16 mouse cellular contexts compared by ENCODE assay signal in the genomic region with DNA sequence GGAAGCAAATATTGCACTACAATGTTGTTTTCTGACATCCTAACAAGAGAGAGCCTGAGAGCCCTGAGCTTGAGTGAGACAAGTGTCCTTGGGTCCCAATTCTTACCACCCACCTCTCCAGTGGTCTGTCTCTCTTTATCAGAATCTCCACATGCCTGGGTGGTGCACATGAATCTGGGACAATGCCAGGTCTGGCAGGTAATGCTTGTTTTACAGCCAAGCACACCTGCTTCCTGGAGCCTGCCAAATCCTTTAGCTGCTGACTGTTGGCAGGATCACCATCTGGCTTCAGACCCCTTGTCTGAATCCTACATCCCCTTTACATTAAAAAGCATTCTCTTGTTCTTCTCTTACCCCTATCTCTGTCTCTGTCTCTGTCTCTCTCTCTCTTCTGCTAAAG.
A peak's percentile ranks its signal among the peaks of the same experiment; 100 is the strongest.
DNase-seq lines count a peak whose midpoint lies in the region; ATAC-seq and TF ChIP-seq lines count a peak whose summit lies in the region.
"Had no signal": no experiment of that assay in that cellular context is flagged by ENCODE, and none has a peak within 500 bp of the region (broad histone marks: within the 10 kb centered on the region; RNA-seq: fewer than 3 reads in every experiment).

No protein-coding gene starts in this region.

- H3K4me2 ChIP-seq in embryonic facial prominence, embryonic 14.5 days (ENCODE audit: low read depth, low read length) = no peak overlapping the region
- no peak overlapping the region for H3K4me2 ChIP-seq in midbrain, postnatal 0 days (ENCODE audit: low read depth, low read length, poor library complexity, severe bottlenecking)
- no peak overlapping the region for H3K4me2 ChIP-seq in midbrain, embryonic 15.5 days
- H3K4me2 ChIP-seq: intestine, embryonic 15.5 days; kidney, embryonic 15.5 days had no signal

- intact Hi-C loops in heart, postnatal 36 days (cut with DNase I) = no loop called here
- intact Hi-C loops in left cerebral cortex, postnatal 14 days (cut with DNase I) = no loop called here

- H3K9me3 ChIP-seq in embryonic facial prominence, embryonic 14.5 days (ENCODE audit: control insufficient read depth, low read length) = no peaks in the 10 kb centered on the region
- no peaks in the 10 kb centered on the region for H3K9me3 ChIP-seq in embryonic facial prominence, embryonic 10.5 days
- H3K9me3 ChIP-seq in midbrain, postnatal 0 days (ENCODE audit: low read length) = no peaks in the 10 kb centered on the region
- H3K9me3 ChIP-seq in midbrain, embryonic 15.5 days = no peaks in the 10 kb centered on the region
- H3K9me3 ChIP-seq: intestine, embryonic 15.5 days; kidney, embryonic 15.5 days; midbrain, embryonic 10.5 days had no signal

- ATAC-seq in embryonic facial prominence, embryonic 14.5 days (ENCODE audit: low read depth) = no peak
- no peak for ATAC-seq in midbrain, postnatal 0 days (ENCODE audit: low FRiP score)
- no peak for ATAC-seq in midbrain, embryonic 15.5 days (replicated peaks)
- ATAC-seq: intestine, embryonic 15.5 days had no signal

- H3K36me3 ChIP-seq in embryonic facial prominence, embryonic 14.5 days (ENCODE audit: control insufficient read depth, insufficient read depth, low read length) = no peaks in the 10 kb centered on the region
- H3K36me3 ChIP-seq in embryonic facial prominence, embryonic 10.5 days (replicated peaks) = no peaks in the 10 kb centered on the region
- no peaks in the 10 kb centered on the region for H3K36me3 ChIP-seq in midbrain, postnatal 0 days (ENCODE audit: insufficient read depth, low read length)
- H3K36me3 ChIP-seq in midbrain, embryonic 15.5 days (replicated peaks) = no peaks in the 10 kb centered on the region
- H3K36me3 ChIP-seq: intestine, embryonic 15.5 days; kidney, embryonic 15.5 days; midbrain, embryonic 10.5 days had no signal

- H3K27me3 ChIP-seq in embryonic facial prominence, embryonic 14.5 days (replicated peaks; ENCODE audit: control insufficient read depth, insufficient read depth, low read length) = no peaks in the 10 kb centered on the region
- no peaks in the 10 kb centered on the region for H3K27me3 ChIP-seq in embryonic facial prominence, embryonic 10.5 days (replicated peaks; ENCODE audit: low read depth, poor library complexity, severe bottlenecking)
- no peaks in the 10 kb centered on the region for H3K27me3 ChIP-seq in midbrain, postnatal 0 days (ENCODE audit: insufficient read depth, low read length)
- H3K27me3 ChIP-seq in midbrain, embryonic 15.5 days (replicated peaks) = no peaks in the 10 kb centered on the region
- H3K27me3 ChIP-seq: CH12.LX; intestine, embryonic 15.5 days; kidney, embryonic 15.5 days had no signal

- H3K9ac ChIP-seq in embryonic facial prominence, embryonic 14.5 days (ENCODE audit: low read depth, low read length) = no peak overlapping the region
- H3K9ac ChIP-seq in midbrain, postnatal 0 days (replicated peaks; ENCODE audit: low read length, poor library complexity, severe bottlenecking) = no peak overlapping the region
- H3K9ac ChIP-seq in midbrain, embryonic 15.5 days = no peak overlapping the region
- H3K9ac ChIP-seq: intestine, embryonic 15.5 days; kidney, embryonic 15.5 days had no signal

- H3K4me3 ChIP-seq in embryonic facial prominence, embryonic 14.5 days (ENCODE audit: low read depth, low read length) = no peak overlapping the region
- H3K4me3 ChIP-seq in embryonic facial prominence, embryonic 10.5 days = no peak overlapping the region
- no peak overlapping the region for H3K4me3 ChIP-seq in midbrain, postnatal 0 days (ENCODE audit: low read depth, low read length)
- H3K4me3 ChIP-seq in midbrain, embryonic 15.5 days = no peak overlapping the region
- H3K4me3 ChIP-seq: intestine, embryonic 15.5 days; kidney, embryonic 15.5 days; left cerebral cortex, adult 2 months; midbrain, embryonic 10.5 days had no signal

- H3K4me1 ChIP-seq in embryonic facial prominence, embryonic 14.5 days (ENCODE audit: control insufficient read depth, insufficient read depth, low read length) = no peaks in the 10 kb centered on the region
- no peaks in the 10 kb centered on the region for H3K4me1 ChIP-seq in embryonic facial prominence, embryonic 10.5 days
- H3K4me1 ChIP-seq in midbrain, postnatal 0 days (ENCODE audit: insufficient read depth, low read length) = no peaks in the 10 kb centered on the region
- H3K4me1 ChIP-seq in midbrain, embryonic 15.5 days = no peaks in the 10 kb centered on the region
- H3K4me1 ChIP-seq: intestine, embryonic 15.5 days; kidney, embryonic 15.5 days; midbrain, embryonic 10.5 days had no signal

- TF ChIP-seq CTCF in midbrain, postnatal 0 days (IDR thresholded peaks at IDR 0.05) = no peak

- peak; percentile 2 for DNase-seq in embryonic facial prominence, embryonic 14.5 days (ENCODE audit: low spot score)
- DNase-seq in embryonic facial prominence, embryonic 10.5 days (ENCODE audit: low spot score) = no peak
- DNase-seq in midbrain, postnatal 0 days (ENCODE audit: low spot score) = peak; percentile 69
- peak; percentile 34 to 40 for DNase-seq in cerebellum, adult 18-20 months
- peak; percentile 19 to 66 for DNase-seq in cerebellum, postnatal 4 days (ENCODE audit: low spot score in 2 of 2)
- DNase-seq in heart, postnatal 36 days = no peak
- no peak for DNase-seq in left cerebral cortex, postnatal 14 days (ENCODE audit: low spot score in 2 of 2)
- DNase-seq: gastrocnemius, postnatal 10 days; heart, postnatal 10 days; lung, postnatal 36 days had no signal

- no peak overlapping the region for H3K27ac ChIP-seq in embryonic facial prominence, embryonic 14.5 days (replicated peaks; ENCODE audit: low read depth, low read length)
- H3K27ac ChIP-seq in embryonic facial prominence, embryonic 10.5 days (replicated peaks) = no peak overlapping the region
- no peak overlapping the region for H3K27ac ChIP-seq in midbrain, postnatal 0 days (ENCODE audit: low read depth, low read length)
- H3K27ac ChIP-seq in midbrain, embryonic 15.5 days = no peak overlapping the region
- H3K27ac ChIP-seq: intestine, embryonic 15.5 days; kidney, embryonic 15.5 days; left cerebral cortex, adult 2 months; midbrain, embryonic 10.5 days had no signal

Comparison
In these comparisons a context has a peak if more than half of its experiments do, and no peak if none do; other contexts are left out.
1. DNase-seq: peak in embryonic facial prominence, embryonic 14.5 days (single experiment), midbrain, postnatal 0 days (single experiment), cerebellum, adult 18-20 months (2 of 2) and cerebellum, postnatal 4 days (2 of 2); none in embryonic facial prominence, embryonic 10.5 days (single experiment), heart, postnatal 36 days (0 of 2) and left cerebral cortex, postnatal 14 days (0 of 2).